Mouse (Mus musculus) bone marrow macrophage, adult 2 months (primary cell): ENCODE measurements around the gene Tbxa2r.

Experiments
- CTCF ChIP-seq: IDR thresholded peaks from 2 replicates; pipeline ENCODE4 v1.5.1; 2012; ENCODE audit warnings: low read depth, mild to moderate bottlenecking, low read length, moderate library complexity
- POLR2A ChIP-seq: IDR thresholded peaks from 2 replicates; pipeline ENCODE4 v1.6.1; 2012; ENCODE audit warnings: mild to moderate bottlenecking, low read depth, low read length, borderline replicate concordance

GRCm38 (mm10) chr10:81303761-81304160 lies 24.8 kb upstream of the Tbxa2r start:
- TF ChIP-seq POLR2A (no peak), CTCF (no peak)
